Mouse (Mus musculus) cerebellum, adult 8-10 months (tissue): ENCODE results near the gene Scn10a.
A peak's percentile ranks its signal among the peaks of the same experiment; 100 is the strongest.

Experiments
- DNase-seq: peaks from one replicate; pipeline ENCODE4 v3.0.0; 2022

Scn10a gene

DNA sequence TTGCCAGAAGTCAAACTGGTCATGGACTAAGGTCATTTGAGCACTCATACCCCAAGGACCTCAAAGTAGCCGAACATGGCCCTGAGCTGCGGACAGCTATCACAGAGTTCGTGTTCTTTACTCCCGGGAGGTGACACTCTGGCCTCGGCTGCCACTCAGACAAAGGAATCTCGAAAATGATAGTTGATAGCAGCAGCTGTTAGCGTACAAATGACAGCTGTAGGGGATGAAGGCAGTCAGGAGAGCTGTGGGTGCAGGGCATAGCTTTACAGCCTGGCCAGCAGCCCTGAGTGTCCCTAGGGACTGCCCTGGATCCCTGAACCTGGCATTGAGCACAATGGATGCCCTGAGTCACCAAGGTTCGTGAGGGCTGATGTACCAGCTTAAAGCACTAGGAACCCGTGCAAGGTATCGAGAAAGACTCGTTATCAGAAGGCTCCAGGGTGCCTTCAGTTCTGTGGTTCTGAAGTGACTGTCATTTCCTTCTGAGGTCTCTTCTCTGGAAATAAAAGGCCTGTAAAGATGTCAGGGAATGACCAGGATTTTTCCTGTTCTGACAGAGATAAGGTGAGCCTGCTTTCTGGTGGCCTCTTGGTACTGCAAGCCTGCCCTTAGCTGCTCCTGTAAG lies 84.8 kb downstream of the Scn10a start:
- no peak for DNase-seq

DNA sequence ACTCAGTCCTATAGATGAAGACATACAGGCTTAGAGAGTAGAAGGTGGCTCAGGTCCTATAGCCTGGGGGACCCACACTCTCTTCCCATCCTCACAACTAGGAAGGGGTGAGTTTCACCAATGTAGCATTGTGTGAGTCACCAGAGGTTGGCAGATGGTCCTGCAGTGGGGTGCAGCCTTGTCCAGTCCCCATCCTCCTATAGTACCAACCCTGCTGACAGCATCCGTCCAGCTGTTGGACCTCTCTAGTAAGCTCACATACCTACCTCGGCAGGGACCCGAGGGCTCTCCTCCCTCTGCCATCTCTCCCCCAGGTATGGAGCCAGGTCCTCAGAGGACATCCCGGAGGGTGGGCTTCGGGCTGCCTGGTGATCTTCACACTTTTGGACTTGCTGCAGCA lies 85.6 kb downstream of the Scn10a start:
- no peak for DNase-seq

GRCm38 (mm10) chr9:119632801-119633200 lies 86.3 kb downstream of the Scn10a start:
- DNase-seq: no peak

- DNase-seq: peak; percentile 8
Observed at GRCm38 (mm10) chr9:119631899-119632533, 87.1 kb downstream of the Scn10a start.

DNA sequence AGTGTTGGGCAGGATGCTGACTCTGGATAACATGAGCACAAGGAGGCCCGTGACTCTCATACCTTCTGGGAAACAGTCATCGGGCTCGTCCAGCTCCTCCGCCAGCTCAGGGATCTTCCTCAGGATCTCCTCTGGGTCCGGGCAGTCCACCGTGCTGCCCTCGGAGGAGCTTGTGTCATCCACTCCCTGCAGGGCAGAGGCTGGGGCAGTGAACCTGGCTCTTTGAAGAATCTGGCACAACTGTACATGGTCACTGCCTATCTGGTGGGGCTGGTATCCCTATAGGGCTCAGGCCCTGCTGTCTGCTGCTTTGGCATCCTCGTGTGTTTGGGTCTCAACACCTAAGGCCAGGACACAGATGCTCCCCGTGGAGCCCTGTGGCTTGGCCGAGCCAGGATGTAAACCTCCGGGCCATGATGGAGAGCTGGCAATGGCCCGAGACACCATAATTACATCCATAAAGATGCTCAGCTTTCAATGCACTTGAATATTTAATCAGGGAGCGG lies 87.7 kb downstream of the Scn10a start:
- DNase-seq: no peak

DNA sequence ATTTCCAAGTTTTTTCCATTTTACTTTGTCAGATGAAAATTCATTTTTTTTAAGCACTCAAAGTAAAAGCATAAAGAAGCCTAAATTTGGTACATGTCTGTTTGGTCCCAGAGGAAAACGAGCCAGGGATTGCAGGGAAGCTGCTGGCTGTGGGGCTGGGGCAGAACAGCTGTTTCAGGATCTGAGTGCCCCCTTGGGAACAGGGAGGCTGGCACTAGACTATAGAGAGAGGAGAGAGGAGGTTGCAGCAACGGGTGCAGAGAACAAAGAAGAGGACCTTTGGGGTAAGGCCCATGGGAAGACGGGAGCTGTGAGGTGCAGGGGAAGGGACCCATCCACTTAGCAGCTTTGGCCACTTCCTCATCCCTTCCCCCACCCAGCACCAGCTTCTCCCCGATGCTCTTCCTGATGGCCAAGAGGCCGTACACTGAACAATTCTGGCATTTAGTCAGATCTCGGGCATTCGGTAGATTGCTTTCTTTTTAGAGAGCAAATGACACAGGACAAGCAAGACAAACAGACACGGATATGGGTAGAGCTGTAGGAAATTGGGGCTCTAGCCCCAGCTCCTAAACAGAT lies 90.3 kb downstream of the Scn10a start:
- no peak for DNase-seq

DNA sequence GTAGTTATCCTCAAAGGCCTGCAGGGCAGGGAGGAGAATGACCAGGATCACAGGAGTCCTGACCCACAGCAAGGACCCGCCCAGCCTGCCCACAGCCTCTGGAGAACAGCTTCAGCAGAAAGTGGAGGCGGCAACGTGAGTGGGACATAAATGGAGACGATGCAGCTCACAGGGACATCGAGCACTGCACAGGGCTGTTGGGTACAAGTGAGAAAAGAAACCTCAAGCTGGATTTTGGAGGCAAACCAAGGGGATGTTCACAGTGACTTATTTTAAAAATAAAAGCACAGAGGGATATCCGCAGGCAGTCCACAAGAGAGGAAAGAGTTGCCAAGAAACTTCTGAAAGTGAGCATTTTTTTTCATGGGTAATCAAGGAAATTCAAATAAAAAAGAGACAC lies 91.9 kb downstream of the Scn10a start:
- no peak for DNase-seq

DNA sequence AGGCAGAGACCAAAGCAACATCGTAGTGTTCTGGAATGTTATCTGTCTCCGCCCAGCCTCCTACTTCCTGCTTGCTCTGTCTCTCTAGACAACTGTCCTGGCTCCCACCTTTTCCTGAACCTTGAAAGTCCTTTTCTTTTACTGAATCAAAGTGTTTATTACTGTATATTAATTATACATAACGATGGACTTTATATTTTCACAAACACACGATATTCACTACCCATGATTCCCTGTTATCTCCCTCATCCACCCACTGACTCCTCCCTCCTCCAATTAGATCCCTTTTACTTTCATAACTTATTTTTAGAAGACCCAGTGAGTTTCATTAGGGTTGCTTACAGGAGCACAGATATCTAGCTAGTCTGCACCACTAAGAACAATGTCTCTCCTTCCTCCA lies 95.0 kb downstream of the Scn10a start:
- no peak for DNase-seq

GRCm38 (mm10) chr9:119614798-119615197 lies 104.3 kb downstream of the Scn10a start:
- DNase-seq: no peak

GRCm38 (mm10) chr9:119610563-119611166 lies 108.5 kb downstream of the Scn10a start:
- DNase-seq: no peak

- DNase-seq: no peak
Observed at GRCm38 (mm10) chr9:119606906-119607305, 112.2 kb downstream of the Scn10a start.

DNA sequence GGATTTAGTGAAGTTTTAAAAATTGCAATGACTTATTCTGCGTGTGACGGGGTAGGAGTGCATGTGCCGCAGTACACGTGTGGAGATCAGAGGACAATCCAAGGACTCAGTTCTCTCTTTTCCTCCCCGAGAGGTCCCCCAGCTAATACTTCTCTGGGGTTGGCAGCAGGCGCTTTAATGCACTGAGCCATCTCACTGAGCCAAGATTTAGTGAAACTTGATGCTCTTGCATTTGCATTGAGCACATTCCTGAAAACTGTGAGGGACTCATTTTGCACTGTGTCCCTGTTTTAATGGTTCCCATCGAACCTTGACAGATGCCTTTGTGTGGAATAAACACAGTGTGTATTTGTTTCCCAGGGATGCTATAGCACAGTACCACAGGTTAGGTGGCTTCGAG lies 114.5 kb downstream of the Scn10a start:
- DNase-seq: no peak

DNA sequence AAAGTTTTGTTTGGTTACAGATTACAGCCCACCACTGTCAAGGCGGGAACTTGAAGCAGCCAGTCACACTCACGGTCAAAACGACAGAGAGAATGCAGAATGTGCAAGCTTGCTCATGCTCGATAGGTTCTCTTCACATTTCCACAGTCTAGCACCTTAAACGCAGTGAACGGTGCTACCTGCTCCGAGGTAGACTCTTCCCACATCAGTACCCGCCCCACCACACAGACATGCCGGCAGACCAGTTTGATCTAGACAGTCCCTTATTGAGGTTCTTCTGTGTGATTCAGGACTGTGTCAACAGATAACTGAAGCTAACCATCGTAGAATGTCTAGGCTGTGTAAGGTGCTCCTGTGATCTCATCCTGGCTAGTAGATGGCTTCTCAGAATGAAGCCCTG lies 120.6 kb downstream of the Scn10a start:
- no peak for DNase-seq

GRCm38 (mm10) chr9:119597332-119597731 lies 121.8 kb downstream of the Scn10a start:
- no peak for DNase-seq

GRCm38 (mm10) chr9:119589592-119589991 lies 129.5 kb downstream of the Scn10a start:
- no peak for DNase-seq

GRCm38 (mm10) chr9:119588763-119589449 lies 130.2 kb downstream of the Scn10a start:
- DNase-seq: no peak

DNA sequence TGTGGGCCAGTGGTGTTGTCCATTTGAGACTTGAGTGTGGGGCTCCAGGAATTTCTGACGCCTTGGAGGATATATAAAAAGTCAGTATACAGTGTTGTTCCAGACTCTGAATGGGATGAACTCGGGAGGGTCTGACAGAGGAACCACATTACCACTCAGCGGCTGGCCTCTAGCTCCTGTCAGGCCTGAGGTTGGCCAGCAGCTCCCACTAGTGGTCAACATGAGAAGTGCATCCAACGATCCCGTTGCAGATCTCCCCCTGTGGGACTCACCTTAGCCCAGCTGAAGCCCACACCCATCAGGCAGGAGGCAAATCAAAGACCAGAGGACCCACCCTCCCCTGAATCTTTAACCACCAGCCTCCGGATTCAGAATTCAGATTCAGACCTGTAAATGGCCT lies 138.5 kb downstream of the Scn10a start:
- peak; percentile 59 for DNase-seq

DNA sequence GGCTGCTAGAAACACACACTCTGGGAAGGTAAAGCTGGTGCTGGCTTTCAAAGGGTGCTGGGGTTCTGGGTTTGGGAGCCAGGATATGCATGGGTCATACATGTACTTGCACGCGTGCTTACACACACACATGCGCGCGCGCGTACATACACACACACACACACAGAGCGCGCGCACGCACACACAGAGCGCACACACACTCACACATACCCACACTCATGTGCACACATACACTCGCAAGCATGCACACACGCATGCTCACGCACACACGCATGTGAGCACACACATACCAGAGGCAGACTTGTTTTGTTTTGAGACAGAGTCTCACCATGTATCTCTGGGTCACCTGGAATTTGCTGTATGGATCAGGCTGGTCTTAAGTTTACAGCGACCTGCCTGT lies 138.9 kb downstream of the Scn10a start:
- DNase-seq: no peak

GRCm38 (mm10) chr9:119578636-119579438 lies 140.3 kb downstream of the Scn10a start, which contains the start of gene Scn5a:
TSS of gene Scn5a (minus strand) at chr9:119579016.
- DNase-seq: no peak

- no peak for DNase-seq
Observed at GRCm38 (mm10) chr9:119578311-119578635, 140.8 kb downstream of the Scn10a start.

DNA sequence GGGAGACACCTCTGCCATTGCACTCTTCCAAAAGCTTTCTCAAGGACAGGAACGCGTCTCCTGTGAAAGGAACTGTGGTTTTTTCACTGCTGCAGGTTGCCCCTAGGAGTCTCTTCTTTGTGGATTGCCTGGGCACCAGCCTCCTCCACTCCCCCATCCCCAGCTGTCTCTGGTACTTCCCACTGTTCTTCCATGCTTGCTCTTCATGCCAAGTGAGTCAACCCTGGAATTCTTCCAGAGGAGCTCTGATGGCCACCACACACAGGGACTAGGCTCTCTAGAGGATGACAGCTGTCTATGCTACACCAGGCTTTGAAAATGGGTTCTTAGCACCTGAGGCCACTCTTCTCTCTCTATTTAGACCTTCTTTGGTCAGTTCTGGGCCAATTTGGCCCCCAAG lies 142.1 kb downstream of the Scn10a start:
- DNase-seq: no peak

GRCm38 (mm10) chr9:119575732-119576131 lies 143.4 kb downstream of the Scn10a start:
- no peak for DNase-seq

DNA sequence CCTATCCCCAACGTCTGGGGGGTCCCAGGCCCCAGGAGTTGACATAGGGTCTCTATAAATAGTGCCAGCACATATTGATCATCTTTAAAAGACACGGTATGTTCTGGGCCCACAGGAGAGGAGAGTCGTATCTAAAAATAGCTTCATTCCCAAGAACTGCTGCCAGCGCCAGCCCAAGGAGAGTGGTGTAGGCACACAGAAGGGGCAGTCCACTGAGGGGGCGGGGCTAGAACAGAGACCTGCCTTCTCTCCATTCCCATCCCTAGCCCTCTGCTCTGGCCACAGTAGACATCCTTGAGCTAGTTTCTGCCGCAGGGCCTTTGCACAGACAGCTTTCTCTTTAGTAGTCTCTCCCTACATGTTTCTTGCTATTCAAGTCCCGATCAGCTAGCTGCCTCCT lies 144.8 kb downstream of the Scn10a start:
- DNase-seq: no peak
